Mouse (Mus musculus): ENCODE measurements around the gene Arhgef28. TPM values are rescaled to one million over a fixed set of nuclear protein-coding genes. Genes with fewer than 3 reads are reported as not detected.

Arhgef28 gene
- total and polyA plus RNA-seq, 2 experiments from 2014 or later = 21.9 to 28.4 TPM

GRCm38 (mm10) chr13:97974532-97975194 is 231.6 kb downstream of the Arhgef28 start:
- Histone ChIP-seq H3K9me3 (ENCODE audit: low read length) (no peaks in the 10 kb centered on the region), H3K27me3 (ENCODE audit: insufficient read depth, low read length) (no peaks in the 10 kb centered on the region), H3K36me3 (ENCODE audit: insufficient read depth, low read length) (no peaks in the 10 kb centered on the region), H3K27ac (no peak overlapping the region), H3K4me1 (ENCODE audit: insufficient read depth, low read length) (no peaks in the 10 kb centered on the region), H3K4me2 (ENCODE audit: low read depth, low read length) (no peak overlapping the region), H3K9ac (replicated peaks; ENCODE audit: low read length) (no peak overlapping the region), H3K4me3 (ENCODE audit: low read length) (no peak overlapping the region)
- DNase-seq (ENCODE audit: low spot score) = no peak
- TF ChIP-seq CTCF (IDR thresholded peaks at IDR 0.05; ENCODE audit: low read depth) = no peak
- ATAC-seq = no peak
- 83% methylated on average over 6 of the region's 6 CpGs for WGBS

- no peak overlapping the region for H3K4me3 ChIP-seq (ENCODE audit: low read length)
- H3K36me3 ChIP-seq (ENCODE audit: insufficient read depth, low read length) = no peaks in the 10 kb centered on the region
- no peak overlapping the region for H3K4me2 ChIP-seq (ENCODE audit: low read depth, low read length)
- WGBS = 70% methylated on average over 4 of the region's 4 CpGs
- no peak overlapping the region for H3K9ac ChIP-seq (replicated peaks; ENCODE audit: low read length)
- H3K27me3 ChIP-seq (ENCODE audit: insufficient read depth, low read length) = no peaks in the 10 kb centered on the region
- H3K9me3 ChIP-seq (ENCODE audit: low read length) = no peaks in the 10 kb centered on the region
- no peak overlapping the region for H3K27ac ChIP-seq
- no peaks in the 10 kb centered on the region for H3K4me1 ChIP-seq (ENCODE audit: insufficient read depth, low read length)
- no peak for ATAC-seq
- DNase-seq (ENCODE audit: low spot score) = no peak
- TF ChIP-seq CTCF (IDR thresholded peaks at IDR 0.05; ENCODE audit: low read depth) = no peak
Observed at GRCm38 (mm10) chr13:97973915-97974314, 232.3 kb downstream of the Arhgef28 start.

- Histone ChIP-seq H3K4me2 (ENCODE audit: low read depth, low read length) (no peak overlapping the region), H3K9ac (replicated peaks; ENCODE audit: low read length) (no peak overlapping the region), H3K9me3 (ENCODE audit: low read length) (no peaks in the 10 kb centered on the region), H3K36me3 (ENCODE audit: insufficient read depth, low read length) (no peaks in the 10 kb centered on the region), H3K4me1 (ENCODE audit: insufficient read depth, low read length) (no peaks in the 10 kb centered on the region), H3K27me3 (ENCODE audit: insufficient read depth, low read length) (no peaks in the 10 kb centered on the region), H3K4me3 (ENCODE audit: low read length) (no peak overlapping the region), H3K27ac (no peak overlapping the region)
- no peak for ATAC-seq
- no peak for TF ChIP-seq CTCF (IDR thresholded peaks at IDR 0.05; ENCODE audit: low read depth)
- 65% methylated on average over 5 of the region's 5 CpGs for WGBS
- DNase-seq (ENCODE audit: low spot score) = no peak
Observed at GRCm38 (mm10) chr13:97966077-97966476, 240.2 kb downstream of the Arhgef28 start.

- ATAC-seq (no peak), DNase-seq (ENCODE audit: low spot score) (no peak)
- Histone ChIP-seq H3K9me3 (ENCODE audit: low read length) (no peaks in the 10 kb centered on the region), H3K9ac (replicated peaks; ENCODE audit: low read length) (no peak overlapping the region), H3K27ac (no peak overlapping the region), H3K4me1 (ENCODE audit: insufficient read depth, low read length) (no peaks in the 10 kb centered on the region), H3K4me2 (ENCODE audit: low read depth, low read length) (no peak overlapping the region), H3K27me3 (ENCODE audit: insufficient read depth, low read length) (no peaks in the 10 kb centered on the region), H3K36me3 (ENCODE audit: insufficient read depth, low read length) (no peaks in the 10 kb centered on the region), H3K4me3 (ENCODE audit: low read length) (no peak overlapping the region)
- WGBS = 74% methylated on average over 9 of the region's 9 CpGs
- TF ChIP-seq CTCF (IDR thresholded peaks at IDR 0.05; ENCODE audit: low read depth) = no peak
Observed at GRCm38 (mm10) chr13:97964892-97965424, 241.3 kb downstream of the Arhgef28 start.

GRCm38 (mm10) chr13:97960142-97960541 is 246.1 kb downstream of the Arhgef28 start:
- DNase-seq (ENCODE audit: low spot score) = no peak
- TF ChIP-seq CTCF (IDR thresholded peaks at IDR 0.05; ENCODE audit: low read depth) = no peak
- 49% methylated on average over 4 of the region's 4 CpGs for WGBS
- Histone ChIP-seq H3K4me1 (ENCODE audit: insufficient read depth, low read length) (peaks cover 10% of the 10 kb centered on the region), H3K9ac (replicated peaks; ENCODE audit: low read length) (no peak overlapping the region), H3K27ac (no peak overlapping the region), H3K27me3 (ENCODE audit: insufficient read depth, low read length) (no peaks in the 10 kb centered on the region), H3K4me3 (ENCODE audit: low read length) (no peak overlapping the region), H3K9me3 (ENCODE audit: low read length) (no peaks in the 10 kb centered on the region), H3K36me3 (ENCODE audit: insufficient read depth, low read length) (no peaks in the 10 kb centered on the region), H3K4me2 (ENCODE audit: low read depth, low read length) (no peak overlapping the region)
- no peak for ATAC-seq

GRCm38 (mm10) chr13:97959394-97959888 is 246.8 kb downstream of the Arhgef28 start:
- Histone ChIP-seq H3K36me3 (ENCODE audit: insufficient read depth, low read length) (no peaks in the 10 kb centered on the region), H3K9me3 (ENCODE audit: low read length) (no peaks in the 10 kb centered on the region), H3K4me2 (ENCODE audit: low read depth, low read length) (peak overlapping the region; percentile 47), H3K4me3 (ENCODE audit: low read length) (no peak overlapping the region), H3K9ac (replicated peaks; ENCODE audit: low read length) (no peak overlapping the region), H3K27me3 (ENCODE audit: insufficient read depth, low read length) (no peaks in the 10 kb centered on the region), H3K4me1 (ENCODE audit: insufficient read depth, low read length) (peaks cover 12% of the 10 kb centered on the region), H3K27ac (peak overlapping the region; percentile 67; the same call in 1 of the 2 replicates)
- no peak for TF ChIP-seq CTCF (IDR thresholded peaks at IDR 0.05; ENCODE audit: low read depth)
- DNase-seq (ENCODE audit: low spot score) = peak; percentile 73
- 9% methylated on average over 7 of the region's 7 CpGs for WGBS
- peak; percentile 71 for ATAC-seq

- Histone ChIP-seq H3K4me3 (ENCODE audit: low read length) (no peak overlapping the region), H3K36me3 (ENCODE audit: insufficient read depth, low read length) (no peaks in the 10 kb centered on the region), H3K9ac (replicated peaks; ENCODE audit: low read length) (no peak overlapping the region), H3K27ac (no peak overlapping the region), H3K27me3 (ENCODE audit: insufficient read depth, low read length) (no peaks in the 10 kb centered on the region), H3K4me1 (ENCODE audit: insufficient read depth, low read length) (peaks cover 12% of the 10 kb centered on the region), H3K4me2 (ENCODE audit: low read depth, low read length) (0 out of 2 replicates have a peak overlapping the region, but pooled peaks have one; percentile 13), H3K9me3 (ENCODE audit: low read length) (no peaks in the 10 kb centered on the region)
- DNase-seq (ENCODE audit: low spot score) (peak; percentile 46), ATAC-seq (0 out of 2 replicates have a peak, but pooled peaks have one; percentile 25)
- 30% methylated on average over 9 of the region's 9 CpGs for WGBS
- TF ChIP-seq CTCF (IDR thresholded peaks at IDR 0.05; ENCODE audit: low read depth) = no peak
Observed at GRCm38 (mm10) chr13:97955759-97956158, 250.5 kb downstream of the Arhgef28 start.

Data from hindbrain, postnatal 0 days (tissue).